Mouse (Mus musculus): ENCODE measurements around the gene Slc38a4. TPM values are rescaled to one million over a fixed set of nuclear protein-coding genes. Genes with fewer than 3 reads are reported as not detected.

The Slc38a4 gene
- total RNA-seq (2014; rRNA removed) (1,197 and 1,621 TPM in 2 replicates), polyA plus RNA-seq (2012; rRNA removed) (659 and 663 TPM in 2 replicates)

- 45% methylated on average over 9 of the region's 9 CpGs for WGBS
- peaks cover under 1% of the 10 kb centered on the region; the same call in 1 of the 2 replicates for H3K4me1 ChIP-seq (ENCODE audit: control insufficient read depth, insufficient read depth, low read length)
- TF ChIP-seq POLR2A (IDR thresholded peaks at IDR 0.05; ENCODE audit: extremely low read depth, insufficient read depth, low read length): no peak
- no peak for TF ChIP-seq CTCF (IDR thresholded peaks at IDR 0.05; ENCODE audit: low read depth, low read length)
- H3K4me3 ChIP-seq (ENCODE audit: insufficient read depth, low read depth, low read length): peak within 1 kb of the TSS; percentile 55
- H3K36me3 ChIP-seq (ENCODE audit: control insufficient read depth, insufficient read depth, low read length): no peaks in the 10 kb centered on the region
- H3K27ac ChIP-seq (replicated peaks; ENCODE audit: insufficient read depth, low read depth, low read length): no peak within 1 kb of the TSS
- H3K27me3 ChIP-seq (ENCODE audit: control insufficient read depth, insufficient read depth, low read length): no peaks in the 10 kb centered on the region
- DNase-seq (ENCODE audit: extremely low read depth, low read depth, low spot score): no peak
- no peaks in the 10 kb centered on the region for H3K79me2 ChIP-seq (ENCODE audit: control insufficient read depth, insufficient read depth, low read length)
- peak within 1 kb of the TSS; percentile 28 for H3K9ac ChIP-seq (ENCODE audit: low read depth, low read length)
Observed at GRCm38 (mm10) chr15:97055794-97056193, at the start of gene Slc38a4. Gene Slc38a4, minus strand, starts transcription at chr15:97055956.

GRCm38 (mm10) chr15:97104889-97105391, 49.2 kb upstream of the Slc38a4 start:
- Histone ChIP-seq H3K79me2 (ENCODE audit: control insufficient read depth, insufficient read depth, low read length) (no peaks in the 10 kb centered on the region), H3K4me3 (ENCODE audit: insufficient read depth, low read depth, low read length) (no peak overlapping the region), H3K27me3 (ENCODE audit: control insufficient read depth, insufficient read depth, low read length) (no peaks in the 10 kb centered on the region), H3K27ac (replicated peaks; ENCODE audit: insufficient read depth, low read depth, low read length) (no peak overlapping the region), H3K9ac (ENCODE audit: low read depth, low read length) (no peak overlapping the region), H3K4me1 (ENCODE audit: control insufficient read depth, insufficient read depth, low read length) (peaks cover 7% of the 10 kb centered on the region), H3K36me3 (ENCODE audit: control insufficient read depth, insufficient read depth, low read length) (no peaks in the 10 kb centered on the region)
- peak; percentile 77 for DNase-seq (ENCODE audit: extremely low read depth, low read depth, low spot score)
- 15% methylated on average over 3 of the region's 3 CpGs for WGBS
- TF ChIP-seq POLR2A (IDR thresholded peaks at IDR 0.05; ENCODE audit: extremely low read depth, insufficient read depth, low read length) (no peak), CTCF (IDR thresholded peaks at IDR 0.05; ENCODE audit: low read depth, low read length) (no peak)

GRCm38 (mm10) chr15:97104048-97104447, 48.3 kb upstream of the Slc38a4 start:
- H3K9ac ChIP-seq (ENCODE audit: low read depth, low read length): no peak overlapping the region
- no peak for DNase-seq (ENCODE audit: extremely low read depth, low read depth, low spot score)
- H3K27me3 ChIP-seq (ENCODE audit: control insufficient read depth, insufficient read depth, low read length): no peaks in the 10 kb centered on the region
- H3K4me3 ChIP-seq (ENCODE audit: insufficient read depth, low read depth, low read length): no peak overlapping the region
- WGBS: 90% methylated on average over 3 of the region's 3 CpGs
- no peak overlapping the region for H3K27ac ChIP-seq (replicated peaks; ENCODE audit: insufficient read depth, low read depth, low read length)
- H3K36me3 ChIP-seq (ENCODE audit: control insufficient read depth, insufficient read depth, low read length): no peaks in the 10 kb centered on the region
- TF ChIP-seq POLR2A (IDR thresholded peaks at IDR 0.05; ENCODE audit: extremely low read depth, insufficient read depth, low read length) (no peak), CTCF (IDR thresholded peaks at IDR 0.05; ENCODE audit: low read depth, low read length) (no peak)
- peaks cover 9% of the 10 kb centered on the region for H3K4me1 ChIP-seq (ENCODE audit: control insufficient read depth, insufficient read depth, low read length)
- H3K79me2 ChIP-seq (ENCODE audit: control insufficient read depth, insufficient read depth, low read length): no peaks in the 10 kb centered on the region

- Histone ChIP-seq H3K4me3 (ENCODE audit: insufficient read depth, low read depth, low read length) (no peak overlapping the region), H3K27ac (replicated peaks; ENCODE audit: insufficient read depth, low read depth, low read length) (no peak overlapping the region), H3K4me1 (ENCODE audit: control insufficient read depth, insufficient read depth, low read length) (peaks cover 13% of the 10 kb centered on the region), H3K27me3 (ENCODE audit: control insufficient read depth, insufficient read depth, low read length) (no peaks in the 10 kb centered on the region), H3K79me2 (ENCODE audit: control insufficient read depth, insufficient read depth, low read length) (no peaks in the 10 kb centered on the region), H3K9ac (ENCODE audit: low read depth, low read length) (no peak overlapping the region), H3K36me3 (ENCODE audit: control insufficient read depth, insufficient read depth, low read length) (no peaks in the 10 kb centered on the region)
- 73% methylated on average over 10 of the region's 10 CpGs for WGBS
- TF ChIP-seq CTCF (IDR thresholded peaks at IDR 0.05; ENCODE audit: low read depth, low read length) (no peak), POLR2A (IDR thresholded peaks at IDR 0.05; ENCODE audit: extremely low read depth, insufficient read depth, low read length) (no peak)
- no peak for DNase-seq (ENCODE audit: extremely low read depth, low read depth, low spot score)
Observed at GRCm38 (mm10) chr15:97102811-97103210, 47.1 kb upstream of the Slc38a4 start.

GRCm38 (mm10) chr15:97102181-97102580, 46.4 kb upstream of the Slc38a4 start:
- Histone ChIP-seq H3K9ac (ENCODE audit: low read depth, low read length) (no peak overlapping the region), H3K27me3 (ENCODE audit: control insufficient read depth, insufficient read depth, low read length) (no peaks in the 10 kb centered on the region), H3K36me3 (ENCODE audit: control insufficient read depth, insufficient read depth, low read length) (no peaks in the 10 kb centered on the region), H3K79me2 (ENCODE audit: control insufficient read depth, insufficient read depth, low read length) (no peaks in the 10 kb centered on the region), H3K27ac (replicated peaks; ENCODE audit: insufficient read depth, low read depth, low read length) (no peak overlapping the region), H3K4me3 (ENCODE audit: insufficient read depth, low read depth, low read length) (no peak overlapping the region), H3K4me1 (ENCODE audit: control insufficient read depth, insufficient read depth, low read length) (peaks cover 13% of the 10 kb centered on the region)
- WGBS: 94% methylated on average over 5 of the region's 5 CpGs
- DNase-seq (ENCODE audit: extremely low read depth, low read depth, low spot score): no peak
- no peak for TF ChIP-seq POLR2A (IDR thresholded peaks at IDR 0.05; ENCODE audit: extremely low read depth, insufficient read depth, low read length)

- H3K9ac ChIP-seq (ENCODE audit: low read depth, low read length): no peak overlapping the region; the same call in 1 of the 2 replicates
- H3K27me3 ChIP-seq (ENCODE audit: control insufficient read depth, insufficient read depth, low read length): no peaks in the 10 kb centered on the region
- WGBS: 42% methylated on average over 10 of the region's 10 CpGs
- H3K4me1 ChIP-seq (ENCODE audit: control insufficient read depth, insufficient read depth, low read length): peaks cover 5% of the 10 kb centered on the region
- H3K79me2 ChIP-seq (ENCODE audit: control insufficient read depth, insufficient read depth, low read length): no peaks in the 10 kb centered on the region
- no peak overlapping the region for H3K4me3 ChIP-seq (ENCODE audit: insufficient read depth, low read depth, low read length)
- peak; percentile 91 for DNase-seq (ENCODE audit: extremely low read depth, low read depth, low spot score)
- no peaks in the 10 kb centered on the region for H3K36me3 ChIP-seq (ENCODE audit: control insufficient read depth, insufficient read depth, low read length)
- peak overlapping the region; percentile 39; the same call in 1 of the 2 replicates for H3K27ac ChIP-seq (replicated peaks; ENCODE audit: insufficient read depth, low read depth, low read length)
- no peak for TF ChIP-seq CTCF (IDR thresholded peaks at IDR 0.05; ENCODE audit: low read depth, low read length)
- TF ChIP-seq POLR2A (IDR thresholded peaks at IDR 0.05; ENCODE audit: extremely low read depth, insufficient read depth, low read length): no peak
Observed at GRCm38 (mm10) chr15:97099101-97099500, 43.3 kb upstream of the Slc38a4 start.
